Mouse (Mus musculus) forebrain, embryonic 14.5 days (tissue): ENCODE measurements around the gene Nup107. TPM values are rescaled to one million over a fixed set of nuclear protein-coding genes. Genes with fewer than 3 reads are reported as not detected.

Experiments used
- ATAC-seq: fragments of 200-750 bp; cut with Nextera tagmentation; 2 replicates; pipeline ENCODE4 v1.8.0; 2017; ENCODE audit warnings: mild to moderate bottlenecking, moderate library complexity
- DNase-seq: peaks from one replicate; pipeline ENCODE4 v3.0.0-alpha.2; 2015; ENCODE audit warnings: low spot score
- H3K27ac ChIP-seq: fragments of 300-500 bp; sonication (generic); 2 replicates; pipeline ENCODE4 v1.5.1; 2014; ENCODE audit warnings: low read depth, mild to moderate bottlenecking, control low read depth, low read length, moderate library complexity
- H3K27me3 ChIP-seq: fragments of 300-500 bp; sonication (generic); replicated peaks from 2 replicates; pipeline ENCODE4 v1.6.1; 2014; ENCODE audit warnings: low read length, control low read depth, mixed read lengths; ENCODE audit not compliant: control insufficient read depth, insufficient read depth
- H3K36me3 ChIP-seq: fragments of 300-500 bp; sonication (generic); 2 replicates; pipeline ENCODE4 v1.6.1; 2014; ENCODE audit warnings: low read length, control low read depth; ENCODE audit not compliant: control insufficient read depth, insufficient read depth
- H3K4me1 ChIP-seq: fragments of 300-500 bp; sonication (generic); 2 replicates; pipeline ENCODE4 v1.6.1; 2014; ENCODE audit warnings: antibody characterized with exemption, low read length, control low read depth; ENCODE audit not compliant: control insufficient read depth, insufficient read depth
- H3K4me2 ChIP-seq: fragments of 300-500 bp; sonication (generic); 2 replicates; pipeline ENCODE4 v1.6.1; 2014; ENCODE audit warnings: mild to moderate bottlenecking, control low read depth, low read length
- H3K4me3 ChIP-seq: fragments of 300-500 bp; sonication (generic); 2 replicates; pipeline ENCODE4 v1.5.1; 2014; ENCODE audit warnings: low read depth, low read length, control low read depth
- H3K9ac ChIP-seq: fragments of 300-500 bp; sonication (generic); 2 replicates; pipeline ENCODE4 v1.6.1; 2014; ENCODE audit warnings: mild to moderate bottlenecking, low read length, control low read depth, moderate library complexity
- H3K9me3 ChIP-seq: fragments of 300-500 bp; sonication (generic); replicated peaks from 2 replicates; pipeline ENCODE4 v1.6.1; 2016; ENCODE audit warnings: low read length, control low read depth, mixed read lengths; ENCODE audit not compliant: control insufficient read depth
- WGBS: fragments of 180-500 bp; shearing (Covaris S2); extraction: QIAGEN DNeasy Blood & Tissue Kit; methylation state at CpG from one replicate; pipeline ENCODE4 v1.1.7; 2014; 5-methylcytosine and 5-hydroxymethylcytosine counted together
- polyA plus RNA-seq: library from polyadenylated mRNA; unstranded; fragments of >200 nt; fragmentation: Nextera tagmentation; extraction: Ambion mirVana; gene quantifications from 2 replicates; pipeline ENCODE4 v1.2.1, GENCODE M21; 2014

The Nup107 gene
- polyA plus RNA-seq, 1 experiment from 2014 or later, result 68.7 TPM

DNA sequence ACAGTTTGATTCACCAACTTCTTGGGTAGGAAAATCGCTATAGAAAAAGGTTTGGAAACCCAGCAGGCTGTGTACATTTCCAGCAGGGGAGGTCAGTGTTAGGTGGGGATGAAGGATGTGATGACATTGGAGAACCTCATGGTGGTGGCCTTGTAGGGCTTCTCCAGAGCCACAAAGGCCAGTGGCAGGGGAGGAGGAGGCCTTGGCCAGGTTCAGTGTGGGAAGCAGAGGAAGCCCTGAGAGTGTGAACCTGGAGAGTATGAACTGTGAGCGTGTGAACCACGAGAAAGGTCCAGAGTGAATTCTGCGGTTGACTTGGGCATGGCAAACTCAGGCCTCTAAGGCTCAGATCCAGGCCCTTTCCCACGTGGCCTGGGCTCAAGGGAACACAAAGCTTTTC is 63.9 kb downstream of the Nup107 start:
- H3K27ac ChIP-seq, result no peak overlapping the region
- no peak overlapping the region for H3K4me2 ChIP-seq
- no peak overlapping the region for H3K4me3 ChIP-seq
- no peak for DNase-seq
- WGBS, result 89% methylated on average over 5 of the region's 5 CpGs
- no peak for ATAC-seq
- peaks cover 5% of the 10 kb centered on the region; the same call in 1 of the 2 replicates for H3K36me3 ChIP-seq
- H3K27me3 ChIP-seq, result no peaks in the 10 kb centered on the region
- H3K9me3 ChIP-seq, result no peaks in the 10 kb centered on the region
- H3K9ac ChIP-seq, result no peak overlapping the region
- no peaks in the 10 kb centered on the region for H3K4me1 ChIP-seq

GRCm38 (mm10) chr10:117727518-117728110 is 64.9 kb downstream of the Nup107 start:
- WGBS, result 72% methylated on average over 9 of the region's 9 CpGs
- Histone ChIP-seq H3K36me3 (no peaks in the 10 kb centered on the region), H3K9ac (no peak overlapping the region), H3K4me1 (no peaks in the 10 kb centered on the region), H3K27me3 (no peaks in the 10 kb centered on the region), H3K9me3 (no peaks in the 10 kb centered on the region), H3K27ac (no peak overlapping the region), H3K4me2 (no peak overlapping the region), H3K4me3 (no peak overlapping the region)
- no peak for DNase-seq
- ATAC-seq, result no peak

DNA sequence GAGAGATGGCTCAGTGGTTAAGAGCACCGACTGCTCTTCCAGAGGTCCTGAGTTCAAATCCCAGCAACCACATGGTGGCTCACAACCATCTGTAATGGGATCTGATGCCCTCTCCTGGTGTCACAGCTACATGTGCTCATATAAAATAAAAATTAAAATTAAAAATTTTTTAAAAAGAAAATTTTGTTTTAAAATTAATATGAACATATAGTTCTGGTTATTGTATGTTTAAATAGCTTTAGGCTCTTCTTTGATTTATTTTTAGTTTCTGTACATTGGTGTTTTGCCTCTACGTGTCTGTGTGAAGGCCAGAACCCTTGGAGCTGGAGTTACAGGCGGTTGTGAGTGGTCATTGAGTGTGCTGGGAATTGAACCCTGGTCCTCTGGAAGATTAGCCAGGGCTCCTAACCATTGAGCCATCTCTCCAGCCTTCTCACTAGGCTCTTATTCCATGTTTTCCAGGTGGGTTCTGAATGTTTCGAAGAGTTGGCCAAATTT is 65.6 kb downstream of the Nup107 start:
- DNase-seq (no peak), ATAC-seq (no peak)
- 95% methylated on average over 4 of the region's 4 CpGs for WGBS
- Histone ChIP-seq H3K4me2 (no peak overlapping the region), H3K27ac (no peak overlapping the region), H3K36me3 (no peaks in the 10 kb centered on the region), H3K9me3 (no peaks in the 10 kb centered on the region), H3K4me3 (no peak overlapping the region), H3K9ac (no peak overlapping the region), H3K4me1 (no peaks in the 10 kb centered on the region), H3K27me3 (no peaks in the 10 kb centered on the region)

- ATAC-seq, result no peak
Observed at GRCm38 (mm10) chr10:117726350-117726749, 66.2 kb downstream of the Nup107 start.

DNA sequence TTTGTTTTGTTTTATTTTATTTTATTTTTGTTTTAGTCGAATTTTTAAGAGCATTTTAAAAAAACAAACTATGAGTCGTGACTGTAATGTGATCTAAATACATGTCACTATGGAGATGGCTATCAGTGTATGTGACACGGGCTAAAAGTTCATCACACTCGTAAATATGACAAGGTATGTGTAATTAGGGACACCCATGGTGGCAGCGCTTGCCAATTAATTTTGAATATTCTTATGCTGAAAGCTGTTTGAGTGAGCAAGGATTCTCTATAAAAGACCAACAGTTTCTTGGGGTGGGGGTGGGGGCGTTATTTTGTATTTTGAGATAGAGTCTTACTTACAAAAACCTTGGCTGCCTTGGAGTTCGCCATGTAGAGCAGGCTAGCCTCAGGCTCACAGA is 66.8 kb downstream of the Nup107 start:
- H3K9me3 ChIP-seq, result no peaks in the 10 kb centered on the region
- no peaks in the 10 kb centered on the region for H3K36me3 ChIP-seq
- H3K27me3 ChIP-seq, result no peaks in the 10 kb centered on the region
- no peaks in the 10 kb centered on the region for H3K4me1 ChIP-seq
- 79% methylated on average over 7 of the region's 7 CpGs for WGBS
- H3K4me2 ChIP-seq, result no peak overlapping the region
- H3K4me3 ChIP-seq, result no peak overlapping the region
- H3K9ac ChIP-seq, result no peak overlapping the region
- ATAC-seq, result no peak
- DNase-seq, result no peak
- H3K27ac ChIP-seq, result no peak overlapping the region

More at GRCm38 (mm10) chr10:117726350-117726749, 66.2 kb downstream of the Nup107 start:
- 95% methylated on average over 4 of the region's 4 CpGs for WGBS
- no peaks in the 10 kb centered on the region for H3K36me3 ChIP-seq
- no peaks in the 10 kb centered on the region for H3K9me3 ChIP-seq
- no peak overlapping the region for H3K4me2 ChIP-seq
- no peak for DNase-seq
- H3K27me3 ChIP-seq, result no peaks in the 10 kb centered on the region
- H3K27ac ChIP-seq, result no peak overlapping the region
- no peak overlapping the region for H3K9ac ChIP-seq
- no peaks in the 10 kb centered on the region for H3K4me1 ChIP-seq
- no peak overlapping the region for H3K4me3 ChIP-seq

- Histone ChIP-seq H3K27ac (no peak overlapping the region), H3K36me3 (no peaks in the 10 kb centered on the region), H3K27me3 (no peaks in the 10 kb centered on the region), H3K4me1 (no peaks in the 10 kb centered on the region), H3K4me3 (no peak overlapping the region), H3K4me2 (no peak overlapping the region), H3K9ac (no peak overlapping the region), H3K9me3 (no peaks in the 10 kb centered on the region)
- WGBS, result 95% methylated on average over 3 of the region's 3 CpGs
- ATAC-seq, result no peak
- no peak for DNase-seq
Observed at GRCm38 (mm10) chr10:117724804-117725361, 67.6 kb downstream of the Nup107 start.

DNA sequence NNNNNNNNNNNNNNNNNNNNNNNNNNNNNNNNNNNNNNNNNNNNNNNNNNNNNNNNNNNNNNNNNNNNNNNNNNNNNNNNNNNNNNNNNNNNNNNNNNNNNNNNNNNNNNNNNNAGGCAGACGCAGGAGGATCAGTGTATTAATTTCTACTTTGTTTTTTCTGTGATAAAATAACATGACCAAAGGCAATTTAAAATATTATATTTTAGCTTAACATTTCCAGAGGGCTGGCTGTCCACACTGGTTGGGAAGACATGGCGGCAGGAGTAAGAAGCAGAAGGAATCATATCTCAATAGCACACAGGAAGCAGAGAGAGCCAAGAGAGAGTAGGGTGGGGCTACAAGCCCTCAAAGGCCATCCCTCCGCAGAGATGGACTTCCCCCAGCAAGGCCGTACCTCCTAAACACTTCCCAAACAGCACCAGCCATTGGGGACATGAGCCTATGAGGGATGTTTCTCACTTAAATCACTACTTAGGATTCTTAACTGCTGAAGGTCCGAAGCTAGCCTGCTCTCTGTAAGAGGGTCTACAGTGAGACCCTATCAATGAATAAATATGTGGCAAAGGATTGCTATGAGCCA is 68.3 kb downstream of the Nup107 start:
- Histone ChIP-seq H3K9ac (no peak overlapping the region), H3K4me3 (no peak overlapping the region), H3K9me3 (no peaks in the 10 kb centered on the region), H3K27me3 (no peaks in the 10 kb centered on the region), H3K4me1 (no peaks in the 10 kb centered on the region), H3K27ac (no peak overlapping the region), H3K36me3 (no peaks in the 10 kb centered on the region), H3K4me2 (no peak overlapping the region)
- no peak for DNase-seq
- no peak for ATAC-seq
- 79% methylated on average over 5 of the region's 5 CpGs for WGBS

DNA sequence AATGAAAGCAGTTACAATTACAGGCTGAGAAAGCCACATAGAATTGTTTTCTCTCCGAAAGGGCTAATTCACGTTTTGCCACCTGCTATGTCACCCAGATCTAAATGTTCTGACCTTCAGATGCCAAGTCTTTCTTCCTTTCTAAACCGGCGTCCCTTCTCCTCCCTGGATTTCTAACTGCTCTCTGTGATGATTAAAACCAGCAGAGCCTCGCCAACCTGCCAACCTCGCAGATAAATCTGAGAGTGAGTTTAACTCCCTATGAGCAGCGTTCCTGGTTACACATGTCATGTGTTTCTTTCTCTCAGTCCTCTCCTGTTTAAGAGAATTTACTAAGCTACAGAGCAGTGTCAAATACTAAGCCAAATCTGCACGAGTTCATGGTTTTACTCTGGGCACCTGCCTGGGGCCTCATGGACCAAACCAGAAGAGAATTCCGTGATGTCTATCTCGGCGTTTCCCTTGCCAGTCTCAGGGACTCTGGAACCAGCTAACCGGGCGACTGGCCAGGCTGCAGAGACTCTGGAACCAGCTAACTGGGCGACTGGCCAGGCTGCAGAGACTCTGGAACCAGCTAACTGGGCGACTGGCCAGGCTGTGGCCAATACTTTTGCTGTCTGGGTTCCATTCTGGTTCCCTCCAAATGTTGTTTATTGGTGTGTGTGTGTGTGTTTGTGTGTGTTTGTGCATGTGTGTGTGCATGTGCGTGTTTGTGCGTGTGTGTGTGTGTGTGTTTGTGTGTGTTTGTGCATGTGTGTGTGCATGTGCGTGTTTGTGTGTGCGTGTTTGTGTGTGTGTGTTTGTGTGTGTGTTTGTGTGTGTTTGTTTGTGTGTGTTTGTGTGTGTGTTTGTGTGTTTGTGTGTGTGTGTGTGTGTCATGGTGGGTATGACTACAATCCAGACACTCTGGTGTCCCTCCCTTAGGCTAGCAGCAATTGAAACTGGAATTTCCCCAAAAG is 74.1 kb downstream of the Nup107 start:
- Histone ChIP-seq H3K27ac (peak overlapping the region; percentile 36; the same call in 1 of the 2 replicates), H3K9me3 (no peaks in the 10 kb centered on the region), H3K4me2 (no peak overlapping the region), H3K4me1 (no peaks in the 10 kb centered on the region), H3K36me3 (no peaks in the 10 kb centered on the region), H3K9ac (no peak overlapping the region), H3K27me3 (no peaks in the 10 kb centered on the region), H3K4me3 (no peak overlapping the region)
- ATAC-seq, result no peak
- 66% methylated on average over 19 of the region's 19 CpGs for WGBS
- DNase-seq, result peak; percentile 13
